Mouse (Mus musculus) liver, postnatal 0 days (tissue): Measurements from ENCODE around the gene Fam104a.

Experiments
- CTCF ChIP-seq: sonication (generic); IDR thresholded peaks from 2 replicates; pipeline ENCODE4 v1.5.1; 2016; ENCODE audit warnings: antibody characterized with exemption, low read depth
- EP300 ChIP-seq: IDR thresholded peaks from 2 replicates; pipeline ENCODE4 v1.6.1; 2016; ENCODE audit warnings: antibody characterized with exemption, low read depth, mild to moderate bottlenecking

DNA sequence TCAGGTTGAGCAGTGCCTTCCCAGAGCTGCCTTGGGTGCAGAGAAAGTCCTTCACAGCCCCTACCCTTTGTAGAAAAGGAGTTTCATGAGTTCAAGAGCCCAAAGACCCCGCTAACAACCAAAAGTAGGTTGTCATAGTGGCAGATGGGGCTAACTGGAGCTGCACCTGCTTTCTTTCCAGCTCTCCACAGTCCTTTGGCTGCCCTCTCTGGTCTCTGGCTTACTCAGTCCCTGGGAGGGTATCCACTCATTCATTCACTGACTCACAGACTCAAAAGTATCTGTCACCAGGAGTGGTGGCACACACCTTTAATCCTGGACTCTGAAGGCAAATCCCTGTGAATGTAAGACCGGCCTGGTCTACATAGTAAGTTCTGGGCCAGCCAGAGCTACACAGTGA, 32.2 kb upstream of the Fam104a start:
- TF ChIP-seq CTCF = no peak
- TF ChIP-seq EP300 = no peak
